Mouse (Mus musculus): Measurements from ENCODE around the gene Eefsec. TPM values are rescaled to one million over a fixed set of nuclear protein-coding genes. Genes with fewer than 3 reads are reported as not detected.
A peak's percentile ranks its signal among the peaks of the same experiment; 100 is the strongest.

The Eefsec gene
- polyA plus RNA-seq, 1 experiment from 2014 or later, result 33.7 TPM

- Histone ChIP-seq H3K9ac (ENCODE audit: low read length) (no peak overlapping the region), H3K4me2 (no peak overlapping the region), H3K27me3 (ENCODE audit: control insufficient read depth, insufficient read depth, low read length) (no peaks in the 10 kb centered on the region), H3K27ac (ENCODE audit: low read depth, low read length) (no peak overlapping the region), H3K4me1 (ENCODE audit: control insufficient read depth, insufficient read depth, low read length) (no peaks in the 10 kb centered on the region), H3K36me3 (ENCODE audit: control insufficient read depth, insufficient read depth, low read length) (no peaks in the 10 kb centered on the region), H3K4me3 (ENCODE audit: low read depth, low read length) (no peak overlapping the region), H3K9me3 (ENCODE audit: control insufficient read depth, low read length) (no peaks in the 10 kb centered on the region)
- ATAC-seq (ENCODE audit: low FRiP score) (no peak), DNase-seq (ENCODE audit: low spot score, missing footprints) (no peak)
- 91% methylated on average over 7 of the region's 7 CpGs for WGBS
Observed at GRCm38 (mm10) chr6:88340761-88341160, 105.6 kb downstream of the Eefsec start.

GRCm38 (mm10) chr6:88329336-88329735 is 117.0 kb downstream of the Eefsec start:
- ATAC-seq (ENCODE audit: low FRiP score) (no peak), DNase-seq (ENCODE audit: low spot score, missing footprints) (no peak)
- no peaks in the 10 kb centered on the region for H3K27me3 ChIP-seq (ENCODE audit: control insufficient read depth, insufficient read depth, low read length)
- no peaks in the 10 kb centered on the region for H3K4me1 ChIP-seq (ENCODE audit: control insufficient read depth, insufficient read depth, low read length)
- no peak overlapping the region for H3K9ac ChIP-seq (ENCODE audit: low read length)
- H3K9me3 ChIP-seq (ENCODE audit: control insufficient read depth, low read length), result no peaks in the 10 kb centered on the region
- H3K27ac ChIP-seq (ENCODE audit: low read depth, low read length), result no peak overlapping the region
- no peak overlapping the region for H3K4me3 ChIP-seq (ENCODE audit: low read depth, low read length)
- no peak overlapping the region for H3K4me2 ChIP-seq
- H3K36me3 ChIP-seq (ENCODE audit: control insufficient read depth, insufficient read depth, low read length), result no peaks in the 10 kb centered on the region

GRCm38 (mm10) chr6:88321879-88322278 is 124.5 kb downstream of the Eefsec start:
- H3K4me2 ChIP-seq, result no peak overlapping the region
- no peaks in the 10 kb centered on the region for H3K36me3 ChIP-seq (ENCODE audit: control insufficient read depth, insufficient read depth, low read length)
- H3K9me3 ChIP-seq (ENCODE audit: control insufficient read depth, low read length), result no peaks in the 10 kb centered on the region
- H3K9ac ChIP-seq (ENCODE audit: low read length), result no peak overlapping the region
- no peaks in the 10 kb centered on the region for H3K27me3 ChIP-seq (ENCODE audit: control insufficient read depth, insufficient read depth, low read length)
- H3K27ac ChIP-seq (ENCODE audit: low read depth, low read length), result no peak overlapping the region
- H3K4me1 ChIP-seq (ENCODE audit: control insufficient read depth, insufficient read depth, low read length), result no peaks in the 10 kb centered on the region; the same call in 1 of the 2 replicates
- 63% methylated on average over 7 of the region's 7 CpGs for WGBS
- peak; percentile 73 for DNase-seq (ENCODE audit: low spot score, missing footprints)
- H3K4me3 ChIP-seq (ENCODE audit: low read depth, low read length), result no peak overlapping the region
- no peak for ATAC-seq (ENCODE audit: low FRiP score)

- Histone ChIP-seq H3K4me1 (ENCODE audit: control insufficient read depth, insufficient read depth, low read length) (no peaks in the 10 kb centered on the region; the same call in 1 of the 2 replicates), H3K9ac (ENCODE audit: low read length) (no peak overlapping the region), H3K27me3 (ENCODE audit: control insufficient read depth, insufficient read depth, low read length) (no peaks in the 10 kb centered on the region), H3K27ac (ENCODE audit: low read depth, low read length) (no peak overlapping the region), H3K4me3 (ENCODE audit: low read depth, low read length) (no peak overlapping the region), H3K36me3 (ENCODE audit: control insufficient read depth, insufficient read depth, low read length) (no peaks in the 10 kb centered on the region), H3K4me2 (no peak overlapping the region), H3K9me3 (ENCODE audit: control insufficient read depth, low read length) (no peaks in the 10 kb centered on the region)
- ATAC-seq (ENCODE audit: low FRiP score) (no peak), DNase-seq (ENCODE audit: low spot score, missing footprints) (peak; percentile 72)
- 78% methylated on average over 5 of the region's 5 CpGs for WGBS
Observed at GRCm38 (mm10) chr6:88321253-88321652, 125.1 kb downstream of the Eefsec start.

GRCm38 (mm10) chr6:88319735-88320134 is 126.6 kb downstream of the Eefsec start:
- ATAC-seq (ENCODE audit: low FRiP score) (no peak), DNase-seq (ENCODE audit: low spot score, missing footprints) (peak; percentile 73)
- H3K4me2 ChIP-seq, result no peak overlapping the region
- no peak overlapping the region for H3K4me3 ChIP-seq (ENCODE audit: low read depth, low read length)
- H3K27ac ChIP-seq (ENCODE audit: low read depth, low read length), result no peak overlapping the region
- no peaks in the 10 kb centered on the region for H3K9me3 ChIP-seq (ENCODE audit: control insufficient read depth, low read length)
- no peak overlapping the region for H3K9ac ChIP-seq (ENCODE audit: low read length)
- H3K36me3 ChIP-seq (ENCODE audit: control insufficient read depth, insufficient read depth, low read length), result no peaks in the 10 kb centered on the region
- WGBS, result 100% methylated on average over 1 of the region's 1 CpGs
- H3K4me1 ChIP-seq (ENCODE audit: control insufficient read depth, insufficient read depth, low read length), result no peaks in the 10 kb centered on the region; the same call in 1 of the 2 replicates
- H3K27me3 ChIP-seq (ENCODE audit: control insufficient read depth, insufficient read depth, low read length), result no peaks in the 10 kb centered on the region

- peak; percentile 65 for DNase-seq (ENCODE audit: low spot score, missing footprints)
Observed at GRCm38 (mm10) chr6:88315295-88315694, 131.0 kb downstream of the Eefsec start.

GRCm38 (mm10) chr6:88313937-88314336 is 132.4 kb downstream of the Eefsec start:
- Histone ChIP-seq H3K4me2 (no peak overlapping the region), H3K4me1 (ENCODE audit: control insufficient read depth, insufficient read depth, low read length) (no peaks in the 10 kb centered on the region), H3K27me3 (ENCODE audit: control insufficient read depth, insufficient read depth, low read length) (no peaks in the 10 kb centered on the region), H3K9ac (ENCODE audit: low read length) (no peak overlapping the region), H3K36me3 (ENCODE audit: control insufficient read depth, insufficient read depth, low read length) (no peaks in the 10 kb centered on the region), H3K4me3 (ENCODE audit: low read depth, low read length) (no peak overlapping the region), H3K27ac (ENCODE audit: low read depth, low read length) (no peak overlapping the region), H3K9me3 (ENCODE audit: control insufficient read depth, low read length) (no peaks in the 10 kb centered on the region)
- no peak for ATAC-seq (ENCODE audit: low FRiP score)
- 71% methylated on average over 9 of the region's 9 CpGs for WGBS
- DNase-seq (ENCODE audit: low spot score, missing footprints), result peak; percentile 69

More at GRCm38 (mm10) chr6:88315295-88315694, 131.0 kb downstream of the Eefsec start:
- Histone ChIP-seq H3K27me3 (ENCODE audit: control insufficient read depth, insufficient read depth, low read length) (no peaks in the 10 kb centered on the region), H3K4me2 (no peak overlapping the region), H3K9me3 (ENCODE audit: control insufficient read depth, low read length) (no peaks in the 10 kb centered on the region), H3K9ac (ENCODE audit: low read length) (no peak overlapping the region), H3K36me3 (ENCODE audit: control insufficient read depth, insufficient read depth, low read length) (no peaks in the 10 kb centered on the region), H3K27ac (ENCODE audit: low read depth, low read length) (no peak overlapping the region), H3K4me3 (ENCODE audit: low read depth, low read length) (no peak overlapping the region), H3K4me1 (ENCODE audit: control insufficient read depth, insufficient read depth, low read length) (no peaks in the 10 kb centered on the region; the same call in 1 of the 2 replicates)
- ATAC-seq (ENCODE audit: low FRiP score), result no peak
- WGBS, result 89% methylated on average over 2 of the region's 2 CpGs

- Histone ChIP-seq H3K4me1 (ENCODE audit: control insufficient read depth, insufficient read depth, low read length) (no peaks in the 10 kb centered on the region), H3K27me3 (ENCODE audit: control insufficient read depth, insufficient read depth, low read length) (no peaks in the 10 kb centered on the region), H3K36me3 (ENCODE audit: control insufficient read depth, insufficient read depth, low read length) (no peaks in the 10 kb centered on the region), H3K27ac (ENCODE audit: low read depth, low read length) (no peak overlapping the region), H3K9me3 (ENCODE audit: control insufficient read depth, low read length) (no peaks in the 10 kb centered on the region), H3K4me2 (no peak overlapping the region), H3K4me3 (ENCODE audit: low read depth, low read length) (no peak overlapping the region), H3K9ac (ENCODE audit: low read length) (no peak overlapping the region)
- DNase-seq (ENCODE audit: low spot score, missing footprints), result peak; percentile 82
- WGBS, result 75% methylated on average over 10 of the region's 10 CpGs
- no peak for ATAC-seq (ENCODE audit: low FRiP score)
Observed at GRCm38 (mm10) chr6:88311593-88311992, 134.7 kb downstream of the Eefsec start.

- Histone ChIP-seq H3K27me3 (ENCODE audit: control insufficient read depth, insufficient read depth, low read length) (no peaks in the 10 kb centered on the region), H3K9me3 (ENCODE audit: control insufficient read depth, low read length) (no peaks in the 10 kb centered on the region), H3K27ac (ENCODE audit: low read depth, low read length) (no peak overlapping the region), H3K36me3 (ENCODE audit: control insufficient read depth, insufficient read depth, low read length) (no peaks in the 10 kb centered on the region), H3K4me1 (ENCODE audit: control insufficient read depth, insufficient read depth, low read length) (no peaks in the 10 kb centered on the region), H3K4me2 (no peak overlapping the region), H3K9ac (ENCODE audit: low read length) (no peak overlapping the region), H3K4me3 (ENCODE audit: low read depth, low read length) (no peak overlapping the region)
- ATAC-seq (ENCODE audit: low FRiP score), result no peak
- DNase-seq (ENCODE audit: low spot score, missing footprints), result peak; percentile 71
- 86% methylated on average over 4 of the region's 4 CpGs for WGBS
Observed at GRCm38 (mm10) chr6:88306100-88306746, 140.1 kb downstream of the Eefsec start.
